Mouse (Mus musculus): ENCODE measurements around the gene Ccnd3.

DNA sequence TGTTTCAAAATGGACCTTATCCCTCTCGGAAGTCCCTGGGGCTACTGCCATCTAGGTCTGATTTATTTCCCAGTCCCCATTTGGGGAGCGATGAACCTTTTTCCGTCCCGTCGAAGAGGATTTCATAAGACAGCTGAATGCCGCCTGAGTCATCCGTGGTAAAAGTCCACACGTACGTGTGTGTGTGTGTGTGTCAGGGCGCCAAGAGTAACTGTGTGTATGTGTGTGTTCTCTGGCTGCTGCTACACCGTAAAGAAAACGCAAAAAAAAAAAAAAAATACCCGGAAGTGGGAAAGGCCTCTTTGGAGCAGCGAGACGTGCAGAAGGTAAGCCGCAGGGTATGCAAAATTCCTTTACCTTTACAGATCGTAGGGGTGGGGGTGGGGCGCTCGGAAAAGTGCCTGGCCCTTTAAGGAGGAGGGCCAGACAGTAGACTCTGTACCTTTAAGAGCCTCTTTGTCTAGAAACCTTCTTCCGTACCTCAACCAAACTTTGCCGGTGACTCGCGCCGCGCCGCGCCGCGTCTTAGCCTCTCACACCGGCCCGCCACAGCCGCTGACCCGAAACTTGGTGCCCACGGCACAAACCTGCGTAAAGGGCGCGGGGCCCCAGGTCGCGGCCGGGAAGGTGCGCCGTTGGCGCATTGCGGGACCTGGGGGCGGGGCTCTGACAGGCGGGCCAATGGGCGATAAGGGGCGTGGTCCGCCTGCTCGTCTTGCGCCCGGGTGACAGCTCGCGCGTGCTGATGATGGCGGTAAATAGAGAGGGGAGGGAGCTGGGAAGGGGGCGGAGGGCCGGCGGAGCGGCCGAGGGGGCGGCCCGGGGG lies 124.2 kb downstream of the Ccnd3 start:
- TF ChIP-seq CTCF (IDR thresholded peaks at IDR 0.05; ENCODE audit: borderline replicate concordance, extremely low read depth, insufficient read depth, insufficient read length) (no peak), POLR2A (IDR thresholded peaks at IDR 0.05; ENCODE audit: borderline replicate concordance, extremely low read depth, insufficient read depth, insufficient read length, poor library complexity, severe bottlenecking) (peak; percentile 61)

All from brain, embryonic 14.5 days (tissue).